Mouse (Mus musculus) c-Kit-negative CD71-positive TER-119-positive erythroid progenitor cells, embryonic 14.5 days (primary cell): ENCODE results near the gene Rad9b.

ENCODE experiments used
- DNase-seq: peaks from one replicate; pipeline ENCODE4 v3.0.0-alpha.2; 2013; ENCODE audit warnings: low read depth, low spot score

The Rad9b gene

DNA sequence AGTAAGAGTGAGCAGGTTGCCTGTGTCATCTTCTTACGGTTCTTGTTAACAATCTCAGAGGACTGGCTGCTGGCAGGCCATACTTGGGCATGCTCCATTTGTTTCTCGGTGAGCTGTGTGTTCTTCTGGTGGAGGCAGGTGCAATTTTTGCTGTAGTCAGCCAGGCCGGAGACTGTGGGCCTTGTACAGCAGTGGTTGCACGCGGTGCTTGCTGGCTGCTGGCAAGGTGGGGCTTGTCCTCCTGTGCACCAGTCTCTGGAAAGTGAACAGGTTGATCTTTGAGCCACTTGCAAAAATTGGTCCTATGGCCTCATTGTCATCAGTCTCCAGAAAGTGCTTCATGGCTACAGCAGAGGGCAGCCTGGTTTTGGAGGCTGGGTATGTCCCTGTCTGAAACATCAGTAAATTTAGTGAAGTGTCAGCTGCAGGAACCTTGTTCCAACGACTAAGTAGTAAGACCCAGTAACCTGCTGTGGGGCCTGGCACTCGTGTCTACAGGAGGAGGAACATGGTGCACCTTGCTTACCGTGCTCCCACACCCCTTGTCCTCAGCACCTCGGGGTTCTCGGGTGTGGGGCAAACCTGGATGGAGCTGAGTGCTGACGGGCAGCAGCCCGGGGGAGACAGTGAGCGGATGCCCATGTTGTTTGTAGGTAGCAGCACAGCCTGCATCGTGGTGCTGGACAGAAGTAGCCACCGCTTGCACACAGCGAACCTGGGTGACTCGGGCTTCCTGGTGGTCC lies 40.9 kb downstream of the Rad9b start:
- DNase-seq = no peak

DNA sequence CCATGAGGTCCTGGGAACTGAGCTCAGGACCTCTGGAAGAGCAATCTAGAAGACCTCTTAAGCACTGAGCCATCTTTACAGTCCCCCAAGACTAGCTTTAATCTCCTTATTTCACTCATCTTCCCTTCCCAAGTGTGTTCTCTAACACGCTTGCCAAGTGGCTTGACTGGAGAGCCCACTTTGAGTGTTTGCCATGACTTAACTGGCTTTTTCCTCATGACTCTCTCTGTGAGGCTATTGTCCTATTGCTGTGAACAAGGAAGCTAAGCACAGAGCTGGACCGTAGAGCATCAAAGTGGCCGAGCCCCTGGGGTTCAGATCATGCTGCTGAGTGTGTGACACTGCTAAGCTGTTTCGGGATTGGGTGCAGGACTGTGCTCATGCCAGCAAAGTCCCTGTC lies 41.7 kb downstream of the Rad9b start:
- DNase-seq = no peak

DNA sequence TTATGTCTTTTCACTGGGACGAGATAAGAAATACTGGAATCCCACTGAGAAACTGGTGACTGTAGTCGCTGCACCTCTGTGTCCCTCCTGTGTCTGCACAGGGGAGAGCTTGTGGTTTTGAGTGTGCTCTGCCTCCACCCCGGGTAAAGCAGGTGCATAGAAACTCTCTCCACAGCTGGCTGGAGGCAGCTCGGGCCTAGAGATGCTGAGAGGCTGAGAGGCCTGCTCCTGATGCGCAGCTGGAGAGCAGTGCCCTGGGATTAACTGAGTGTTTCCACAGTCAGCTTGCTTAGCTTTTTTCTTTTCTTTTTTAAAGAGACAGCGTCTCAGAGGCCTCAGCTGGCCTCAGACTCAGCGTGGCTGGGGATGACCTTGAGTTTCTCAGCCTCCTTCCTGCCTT lies 42.3 kb downstream of the Rad9b start:
- DNase-seq = no peak

DNA sequence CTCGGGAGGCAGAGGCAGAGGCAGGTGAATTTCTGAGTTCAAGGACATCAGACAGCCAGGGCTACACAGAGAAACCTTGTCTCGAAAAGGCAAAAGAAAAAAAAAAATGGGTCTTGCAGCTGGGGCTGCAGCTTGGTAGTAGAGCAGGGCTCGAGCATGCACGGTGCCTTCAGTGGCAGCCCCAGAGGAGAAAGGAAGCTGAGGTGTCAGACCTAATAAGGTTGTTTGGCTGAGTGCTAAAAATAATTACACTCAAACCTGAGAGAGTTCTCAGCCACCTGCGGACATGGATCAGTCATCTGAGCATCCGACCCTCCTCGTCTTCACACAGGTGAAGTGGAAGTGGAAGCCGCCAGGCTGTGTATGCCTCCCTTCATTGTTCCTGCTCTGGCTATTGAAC lies 43.3 kb downstream of the Rad9b start:
- DNase-seq = no peak

DNA sequence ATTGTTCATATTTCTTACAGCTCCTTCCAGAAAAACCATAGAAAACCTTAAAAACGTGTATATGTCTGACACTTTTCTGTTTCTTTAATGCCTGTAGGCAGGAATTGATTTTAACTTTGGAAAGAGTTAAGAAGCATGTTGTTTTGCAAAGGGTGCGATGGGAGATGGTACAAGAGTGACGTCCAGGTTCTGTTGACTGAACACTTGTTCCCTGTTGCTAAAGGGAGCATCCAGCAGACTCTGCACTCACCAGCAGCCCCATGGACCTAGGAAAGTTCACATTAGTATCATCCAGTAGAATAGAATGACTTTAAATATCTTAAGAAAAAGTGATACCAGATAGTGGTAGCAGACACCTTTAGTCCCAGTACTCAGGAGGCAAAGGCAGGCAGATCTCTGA lies 47.5 kb downstream of the Rad9b start:
- no peak for DNase-seq

DNA sequence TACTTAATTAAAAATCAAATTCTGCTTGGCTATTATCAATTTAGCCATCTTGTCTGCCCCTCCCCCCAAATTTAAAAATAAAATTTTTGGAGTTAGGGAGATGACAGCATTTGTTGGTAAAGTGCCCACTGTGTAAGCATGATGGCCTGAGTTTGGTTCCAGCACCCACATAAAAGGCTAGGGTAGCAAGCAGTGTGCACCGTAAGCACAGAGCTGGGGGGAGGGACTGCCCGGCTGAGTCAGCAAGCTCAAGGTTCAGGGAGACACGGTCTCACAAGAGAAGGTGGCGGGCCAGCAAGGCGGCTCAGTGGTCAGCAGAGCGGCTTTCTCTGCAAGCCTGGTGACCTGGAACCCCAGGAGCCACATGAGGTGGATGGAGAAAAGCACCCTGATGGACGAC lies 48.6 kb downstream of the Rad9b start:
- no peak for DNase-seq

DNA sequence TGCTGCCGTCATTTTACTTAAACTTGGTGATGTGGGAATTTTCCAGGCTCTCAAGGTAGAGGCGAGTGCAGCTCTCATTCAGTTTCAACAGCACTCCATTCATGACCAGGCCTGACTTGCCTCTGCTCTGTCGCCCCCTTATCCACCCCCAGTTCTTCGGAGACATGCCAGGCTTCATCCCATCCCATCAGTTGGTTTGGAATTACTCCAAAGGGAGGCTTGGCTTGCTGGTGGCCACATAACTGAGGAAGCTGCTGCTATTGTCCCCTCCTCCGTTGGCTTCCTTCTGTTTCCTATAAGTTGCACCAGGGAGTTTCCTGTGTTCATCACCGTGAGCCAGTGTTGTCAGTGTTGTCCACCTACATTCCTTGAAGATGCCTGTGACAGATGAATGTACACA lies 49.5 kb downstream of the Rad9b start:
- DNase-seq = no peak

DNA sequence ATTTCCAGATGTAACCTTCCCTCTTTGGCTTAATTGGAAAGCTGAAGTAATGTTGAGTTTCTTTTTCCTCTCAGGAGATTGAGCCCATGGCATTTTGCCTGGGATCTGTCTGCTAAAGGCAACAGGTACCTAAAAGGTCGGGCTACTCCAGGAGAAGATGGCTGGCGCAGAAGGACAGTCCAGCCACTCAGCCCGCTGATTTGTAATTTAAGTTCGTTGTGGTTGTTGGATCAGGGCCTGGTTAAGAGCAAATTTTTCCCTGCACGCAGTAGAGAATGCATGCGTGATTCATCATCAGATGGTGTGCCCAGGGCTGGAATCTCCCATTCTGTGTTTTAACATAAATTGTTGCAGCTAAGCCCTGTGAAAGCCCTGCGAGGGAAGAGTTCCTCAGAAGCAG lies 50.1 kb downstream of the Rad9b start:
- no peak for DNase-seq

DNA sequence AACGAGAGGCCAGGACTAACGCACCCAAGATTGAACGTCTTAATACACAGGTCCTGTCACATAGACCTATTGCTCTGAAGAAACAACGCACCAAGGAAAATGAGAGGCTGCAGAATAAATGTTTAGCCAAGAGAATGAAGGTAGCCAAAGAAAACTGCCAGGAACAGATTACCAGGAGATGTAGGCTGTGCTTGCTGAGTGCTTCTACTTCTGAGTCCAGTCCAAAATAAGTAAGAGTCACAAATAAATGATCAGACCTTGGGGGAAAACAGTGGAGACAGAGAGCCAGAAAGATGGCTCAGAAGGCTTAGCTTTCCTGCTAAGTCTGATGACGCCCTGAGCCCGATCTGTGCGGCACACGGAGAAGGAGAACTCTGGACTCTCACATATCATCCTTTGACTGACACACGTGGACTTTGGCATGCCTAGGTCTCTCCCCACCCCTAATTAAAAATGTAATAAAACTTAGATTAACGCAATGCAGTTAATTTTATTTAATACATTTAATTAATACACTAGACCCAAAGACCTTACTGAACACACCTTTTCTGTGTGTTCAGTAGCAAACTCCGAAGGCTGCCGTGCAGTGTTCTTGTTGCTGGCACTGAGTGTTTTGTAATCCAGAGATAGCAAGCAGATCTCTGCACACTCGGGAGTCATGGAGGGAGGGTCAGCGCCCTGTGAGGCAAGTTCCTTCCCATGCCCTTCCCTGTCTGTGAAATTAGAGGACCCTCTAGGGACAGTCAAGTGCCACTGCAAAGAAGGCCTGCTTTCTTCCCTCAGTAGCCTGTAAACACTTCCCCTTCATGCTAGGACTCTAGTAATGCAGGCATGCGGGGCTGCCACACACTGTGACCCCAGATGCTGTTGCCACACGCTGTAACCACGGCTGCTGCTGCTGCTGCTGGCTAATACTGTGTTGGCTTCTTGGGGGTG lies 51.0 kb downstream of the Rad9b start:
- DNase-seq = no peak

DNA sequence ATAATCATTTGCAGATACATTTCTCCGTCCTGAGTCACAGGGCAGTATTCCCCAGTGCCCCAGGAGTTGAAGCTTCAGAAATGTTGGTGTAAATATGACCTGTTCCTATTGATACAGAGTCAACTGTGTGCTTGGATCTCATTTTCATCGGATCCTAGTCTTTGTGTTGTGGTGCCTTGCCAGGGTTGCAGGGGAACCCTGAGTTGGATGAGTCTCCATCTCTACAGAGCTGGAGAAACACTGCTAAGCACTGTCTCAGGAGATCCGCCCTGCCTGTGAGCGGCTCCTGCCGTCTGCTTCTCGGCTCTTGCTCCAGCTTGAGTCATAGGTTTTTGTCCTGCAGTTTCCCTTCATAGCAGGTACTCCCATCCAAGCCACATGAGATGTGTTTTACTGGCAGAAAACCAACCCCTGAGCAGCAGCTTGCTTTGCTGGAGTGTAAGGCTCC lies 53.9 kb downstream of the Rad9b start:
- no peak for DNase-seq

DNA sequence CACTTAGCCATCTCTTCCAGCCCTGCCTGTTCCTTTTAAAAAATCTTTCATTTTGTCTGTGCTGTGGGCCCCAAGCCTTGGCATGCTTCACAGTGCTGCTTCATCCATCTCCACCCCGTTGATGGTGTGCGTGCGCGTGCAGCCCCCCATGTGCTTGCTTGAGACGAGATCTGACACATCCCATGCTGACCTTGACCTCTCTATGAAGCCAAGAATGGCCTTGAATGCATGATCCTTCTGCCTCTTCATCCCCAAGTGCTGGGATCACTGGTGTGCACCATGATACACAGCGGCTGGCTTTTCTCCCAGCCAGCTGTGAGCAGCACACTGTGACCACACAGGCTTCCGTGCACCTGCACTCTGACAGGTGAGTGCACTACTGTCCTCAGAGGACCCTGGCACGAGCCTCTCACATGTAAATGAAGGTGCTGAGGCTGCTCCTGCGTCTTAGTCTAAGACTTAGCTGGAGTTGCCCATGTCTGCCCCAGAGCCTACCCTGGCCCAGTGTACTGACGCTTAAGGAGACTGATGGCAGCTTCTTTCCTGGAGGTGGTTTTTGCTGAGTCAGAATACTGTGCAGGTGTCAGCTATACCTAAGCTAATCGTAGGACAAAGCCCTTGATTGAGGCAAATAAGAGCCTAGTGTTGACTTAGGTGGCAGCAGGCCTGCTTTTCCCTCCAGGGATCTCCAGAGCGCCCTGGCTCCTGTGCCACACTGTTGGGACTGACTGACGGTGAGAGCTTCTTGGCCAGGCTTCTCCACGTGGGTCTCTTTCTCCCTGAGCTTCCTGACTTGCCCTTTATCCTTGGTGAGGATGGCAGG lies 58.7 kb downstream of the Rad9b start:
- no peak for DNase-seq

DNA sequence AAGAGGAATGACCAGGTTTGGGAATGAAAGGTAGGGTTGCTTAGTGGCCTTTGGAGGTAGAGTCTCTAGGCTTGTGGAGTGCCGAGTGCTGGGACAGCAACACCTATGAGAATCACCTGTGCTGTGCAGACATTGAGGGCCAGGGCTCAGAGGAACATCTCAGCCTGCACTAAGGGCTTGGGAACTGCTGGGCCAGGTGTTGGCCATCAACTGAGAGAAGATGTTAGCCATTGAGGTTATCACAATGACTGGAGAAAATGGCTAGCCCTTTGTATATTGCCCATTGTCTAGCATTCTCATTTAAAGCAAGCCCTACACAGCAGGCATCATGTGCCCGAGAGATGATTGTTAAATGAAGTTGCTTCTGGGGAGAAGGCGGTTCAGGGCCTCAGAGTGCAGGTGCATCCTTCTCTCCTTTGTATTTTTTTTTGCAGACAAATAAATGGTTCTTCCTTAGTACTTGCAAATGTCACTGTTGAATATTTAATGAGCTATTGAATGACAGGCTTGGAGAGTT lies 59.8 kb downstream of the Rad9b start:
- DNase-seq = no peak

DNA sequence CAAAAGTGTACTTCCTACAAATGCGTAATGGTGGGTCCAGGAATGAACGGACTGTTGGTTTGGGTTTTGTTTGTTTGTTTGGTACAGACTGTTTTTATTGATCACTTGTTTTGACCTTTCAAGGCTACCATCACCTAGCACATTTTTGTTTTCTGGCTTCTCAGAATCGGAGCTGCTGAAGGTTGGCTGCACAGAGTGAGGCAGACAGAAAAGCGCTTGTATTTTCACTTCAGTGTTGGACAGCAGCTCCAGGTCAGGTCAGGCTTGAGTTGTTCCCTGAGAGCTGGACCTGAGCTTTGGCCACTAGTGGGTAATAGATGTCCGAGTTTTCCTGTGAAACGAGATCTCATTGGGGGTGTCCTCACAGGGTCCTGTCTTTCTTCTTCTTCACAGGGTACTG lies 60.9 kb downstream of the Rad9b start:
- no peak for DNase-seq

DNA sequence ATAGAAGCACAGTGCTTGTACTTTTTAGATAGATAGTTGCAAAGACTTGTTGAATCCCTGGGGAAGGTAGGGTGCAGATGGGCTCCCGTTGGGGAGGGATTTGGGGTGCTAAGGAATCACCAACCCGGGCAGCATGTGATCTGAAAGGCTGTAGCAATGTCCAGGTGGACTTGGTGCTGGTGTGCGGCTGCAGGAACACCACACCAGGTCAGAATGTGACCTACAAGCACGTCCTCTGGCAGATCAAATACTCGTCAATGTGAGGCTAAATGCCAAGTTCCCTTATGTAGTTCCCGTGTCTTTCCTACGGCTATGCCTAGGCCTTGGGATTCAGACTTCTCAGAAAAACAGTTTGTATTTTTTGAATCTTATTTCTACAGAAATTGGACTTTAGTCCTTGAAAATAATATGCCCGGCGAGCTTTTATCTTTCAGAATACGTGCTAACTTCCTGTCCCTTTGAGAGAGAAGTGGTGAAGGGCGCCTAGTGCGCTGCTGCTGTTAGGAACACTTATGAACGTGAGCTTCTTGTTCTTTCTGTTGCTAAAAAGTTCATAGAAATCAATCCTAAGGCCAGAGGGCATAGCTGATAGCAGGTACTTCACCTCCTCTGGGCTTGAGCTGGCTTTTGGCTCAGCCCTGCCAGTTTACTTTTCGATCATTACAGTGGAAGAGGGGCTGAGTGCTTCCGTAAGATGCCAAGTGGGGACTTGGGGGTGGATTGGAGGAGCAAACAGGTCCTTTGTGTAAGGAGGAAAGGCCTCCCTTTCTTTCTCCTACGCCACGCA lies 62.3 kb downstream of the Rad9b start:
- no peak for DNase-seq

DNA sequence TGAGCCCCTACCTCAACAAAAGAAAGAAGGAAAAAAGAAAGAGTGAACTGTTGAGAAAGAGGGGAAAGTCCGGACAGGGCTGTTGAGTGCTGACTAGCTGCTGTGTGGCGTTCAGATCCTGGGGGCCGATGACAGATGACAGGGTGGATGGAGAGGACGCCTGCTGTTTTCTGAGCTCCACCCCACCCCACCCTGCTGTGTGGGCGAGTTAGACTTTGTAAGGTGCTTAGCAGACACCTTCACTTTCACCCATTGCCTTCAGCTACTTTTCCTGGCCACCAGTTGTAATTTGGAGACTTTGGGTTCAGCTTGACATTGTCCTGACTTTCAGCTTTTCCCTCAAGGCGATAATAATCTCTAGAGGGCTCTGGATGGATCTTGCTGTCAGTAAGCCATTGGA lies 62.9 kb downstream of the Rad9b start:
- no peak for DNase-seq

DNA sequence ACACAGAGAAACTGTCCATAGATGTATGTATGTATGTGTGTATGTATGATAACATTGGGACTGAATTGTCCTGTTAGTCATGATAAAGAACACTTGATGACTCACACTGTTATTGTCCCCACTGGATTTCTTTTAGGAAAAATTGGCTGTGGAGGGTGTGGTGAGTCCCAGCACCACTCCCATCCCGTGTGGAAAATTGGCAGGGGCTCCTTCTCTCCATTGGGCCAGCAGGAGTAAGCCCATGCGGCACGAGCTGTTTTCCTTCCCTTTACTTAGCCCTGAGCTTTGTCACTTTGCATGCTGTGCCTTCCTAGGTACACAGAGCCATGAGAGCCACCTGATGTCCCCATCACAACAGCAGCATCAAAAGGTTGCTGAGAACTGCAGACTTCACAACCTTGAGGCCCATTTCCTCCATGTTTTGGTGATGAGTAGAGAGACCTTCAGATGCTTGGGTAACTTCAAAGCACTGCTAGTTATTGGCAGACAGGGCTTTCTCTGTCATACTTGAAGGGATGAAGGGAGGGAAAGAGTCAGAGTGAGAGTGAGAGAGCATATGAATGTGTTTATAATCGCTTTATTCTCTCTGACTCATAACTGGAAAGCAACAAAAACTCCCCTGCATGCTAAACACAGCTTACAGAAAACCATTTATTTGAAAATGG lies 65.8 kb downstream of the Rad9b start:
- DNase-seq = no peak

DNA sequence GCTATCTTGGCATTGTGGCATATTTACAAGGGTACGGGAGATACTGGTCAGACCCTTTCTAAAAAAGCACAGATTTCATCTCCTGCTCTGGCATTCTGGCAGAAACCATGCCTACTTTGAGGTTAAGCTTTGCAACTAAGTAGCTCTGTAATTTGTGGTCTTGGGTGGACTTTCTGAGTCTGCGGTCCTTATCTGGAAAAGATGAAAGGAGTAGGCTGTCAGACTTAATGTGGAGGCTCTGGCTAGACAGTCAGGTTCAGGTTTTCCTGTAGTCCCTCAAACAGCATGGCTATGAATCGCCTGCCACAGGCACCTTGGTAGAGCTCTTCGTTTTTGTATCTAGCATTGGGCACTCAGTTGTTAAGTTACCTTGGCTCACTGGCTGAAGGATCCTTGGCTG lies 67.0 kb downstream of the Rad9b start:
- DNase-seq = no peak

DNA sequence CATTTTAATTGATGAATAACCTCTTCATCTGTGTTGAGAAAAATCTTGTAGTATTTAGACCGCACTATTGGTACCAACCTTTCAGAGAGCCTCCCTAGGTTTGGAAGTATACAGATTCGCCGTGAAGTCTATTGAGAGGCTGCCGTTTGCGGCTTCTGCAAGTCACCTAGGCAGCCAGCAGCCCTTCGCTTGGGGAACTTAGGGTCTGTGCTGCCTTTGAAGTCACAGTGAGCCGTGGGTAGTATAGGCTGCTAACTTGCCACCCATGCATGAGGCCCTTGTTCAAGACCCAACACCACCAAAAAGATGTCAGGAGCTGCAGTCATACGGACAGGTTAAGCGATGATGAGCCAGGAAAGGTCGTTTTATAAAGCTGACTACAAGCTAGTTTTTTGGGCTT lies 67.8 kb downstream of the Rad9b start:
- DNase-seq = no peak

DNA sequence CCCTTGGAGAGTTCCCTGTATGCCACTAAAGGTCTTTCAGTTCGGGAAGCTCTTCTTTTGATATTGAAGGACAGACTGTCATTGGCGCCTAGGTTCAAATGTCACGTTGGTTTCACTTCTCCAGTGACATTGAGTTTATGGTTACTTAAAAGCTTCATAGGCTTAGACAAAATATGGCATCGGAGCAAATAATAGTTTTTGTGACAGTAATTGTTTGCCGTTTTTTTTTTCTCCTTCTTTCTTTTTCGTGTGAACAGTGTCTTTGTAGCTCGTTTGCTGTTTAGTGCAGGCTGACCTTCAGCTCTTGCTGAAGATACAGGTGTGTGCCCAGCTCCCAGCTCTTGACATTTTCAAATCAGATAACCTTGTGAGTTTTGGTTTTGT lies 68.3 kb downstream of the Rad9b start:
- no peak for DNase-seq

DNA sequence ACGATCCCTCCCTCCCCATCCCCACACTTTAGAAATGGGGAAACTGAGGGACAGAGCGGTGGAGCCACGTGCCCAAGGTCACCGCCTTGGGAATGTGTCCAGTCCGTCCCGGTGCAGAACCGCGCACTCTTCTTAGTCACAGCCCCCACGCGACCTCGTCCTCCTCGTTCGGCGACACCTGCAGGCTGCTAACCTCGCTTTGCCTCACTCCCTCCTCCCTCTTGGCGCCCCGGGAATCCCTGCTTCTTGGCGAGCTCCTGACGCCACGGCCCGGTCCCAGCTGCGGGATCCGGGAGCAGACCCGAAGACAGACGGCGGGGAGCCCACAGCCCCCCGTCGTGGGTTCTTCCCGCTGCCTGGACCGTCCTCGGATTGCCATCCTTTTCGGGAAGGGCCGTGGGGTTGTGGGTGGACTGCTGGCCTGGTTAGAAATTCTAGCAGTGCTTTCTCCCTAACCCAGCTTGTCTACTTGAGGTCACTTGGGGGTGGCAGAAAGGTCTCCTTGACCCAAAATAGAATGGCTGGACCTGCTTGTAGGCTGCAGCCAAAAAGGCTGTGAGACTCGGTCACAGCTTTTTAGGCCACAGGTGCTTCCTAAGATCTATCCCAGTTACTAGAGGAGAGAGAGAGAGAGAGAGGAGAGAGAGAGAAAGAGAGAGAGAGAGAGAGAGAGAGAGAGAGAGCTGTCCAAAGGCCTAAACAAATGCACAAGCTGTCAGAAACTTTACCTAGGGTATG lies 68.8 kb downstream of the Rad9b start:
- no peak for DNase-seq
